Mouse (Mus musculus) ES-Bruce4 (cell line): Measurements from ENCODE around the gene Timm23. TPM values are rescaled to one million over a fixed set of nuclear protein-coding genes. Genes with fewer than 3 reads are reported as not detected.
"Not testable (repeated sequence)": the region's sequence is repeated elsewhere in the genome, so short reads cannot be mapped to it uniquely, and the experiment has no call there.

Source experiments
- H3K27ac ChIP-seq: 2 replicates; pipeline ENCODE4 v1.5.1; 2012; ENCODE audit warnings: low read length, inconsistent platforms; ENCODE audit not compliant: insufficient read depth
- H3K27me3 ChIP-seq: 2 replicates; pipeline ENCODE4 v1.6.1; 2012; ENCODE audit warnings: mild to moderate bottlenecking, low read length, inconsistent platforms; ENCODE audit not compliant: control insufficient read depth, poor library complexity, insufficient read depth, severe bottlenecking
- H3K36me3 ChIP-seq: 2 replicates; pipeline ENCODE4 v1.6.1; 2012; ENCODE audit warnings: inconsistent platforms, mild to moderate bottlenecking, low read length, moderate library complexity; ENCODE audit not compliant: control insufficient read depth, poor library complexity, insufficient read depth, severe bottlenecking
- H3K4me1 ChIP-seq: one replicate; pipeline ENCODE4 v1.8.1; 2011; ENCODE audit warnings: low read length; ENCODE audit not compliant: control insufficient read depth, insufficient read depth
- H3K4me3 ChIP-seq: 2 replicates; pipeline ENCODE4 v1.5.1; 2011; ENCODE audit warnings: low read depth, mild to moderate bottlenecking, low read length
- H3K9ac ChIP-seq: 2 replicates; pipeline ENCODE4 v1.6.1; 2012; ENCODE audit warnings: low read depth, mild to moderate bottlenecking, inconsistent platforms; ENCODE audit not compliant: poor library complexity, severe bottlenecking
- H3K9me3 ChIP-seq: replicated peaks from 2 replicates; pipeline ENCODE4 v1.6.1; 2012; ENCODE audit warnings: mild to moderate bottlenecking, low read length, inconsistent platforms; ENCODE audit not compliant: control insufficient read depth, poor library complexity, insufficient read depth, severe bottlenecking
- CTCF ChIP-seq: IDR thresholded peaks from one replicate; pipeline ENCODE4 v1.8.1; 2011; ENCODE audit warnings: low read depth, low read length
- EP300 ChIP-seq: IDR thresholded peaks from 2 replicates; pipeline ENCODE4 v1.6.1; 2011; ENCODE audit warnings: low read depth, low read length; ENCODE audit not compliant: insufficient read depth
- POLR2A ChIP-seq: IDR thresholded peaks from one replicate; pipeline ENCODE4 v1.8.1; 2011; ENCODE audit warnings: low read length; ENCODE audit not compliant: insufficient read depth
- polyA plus RNA-seq: library from polyadenylated mRNA; stranded (reverse); fragments of >200 nt; gene quantifications from 2 replicates; pipeline ENCODE4 v1.2.4, GENCODE M21; 2011; ENCODE audit warnings: low read depth; ENCODE audit not compliant: missing spikeins, insufficient read depth, insufficient read length

Gene Timm23
- polyA plus RNA-seq, 1 experiment: 170 TPM

DNA sequence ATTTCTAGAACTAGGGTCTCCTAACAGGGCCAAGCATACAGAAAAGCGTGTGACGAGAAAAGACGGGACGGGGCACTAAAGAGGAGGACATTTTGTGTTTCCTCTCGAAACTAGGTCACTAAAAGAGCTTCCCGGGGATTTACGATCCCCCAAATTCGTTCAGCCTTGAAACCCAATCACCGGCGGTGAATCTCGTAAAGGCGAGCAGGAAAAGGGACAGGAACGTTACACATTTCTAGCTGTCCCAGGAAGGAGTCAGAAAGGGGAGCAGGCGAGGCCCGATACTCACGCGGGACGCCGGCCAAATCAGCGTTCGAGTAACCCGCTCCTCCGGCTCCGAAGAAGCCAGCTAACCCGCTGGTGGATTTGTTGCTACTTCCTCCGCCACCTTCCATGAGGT, 344 bp downstream of the Timm23 start:
- TF ChIP-seq CTCF (no peak), POLR2A (no peak), EP300 (no peak)

DNA sequence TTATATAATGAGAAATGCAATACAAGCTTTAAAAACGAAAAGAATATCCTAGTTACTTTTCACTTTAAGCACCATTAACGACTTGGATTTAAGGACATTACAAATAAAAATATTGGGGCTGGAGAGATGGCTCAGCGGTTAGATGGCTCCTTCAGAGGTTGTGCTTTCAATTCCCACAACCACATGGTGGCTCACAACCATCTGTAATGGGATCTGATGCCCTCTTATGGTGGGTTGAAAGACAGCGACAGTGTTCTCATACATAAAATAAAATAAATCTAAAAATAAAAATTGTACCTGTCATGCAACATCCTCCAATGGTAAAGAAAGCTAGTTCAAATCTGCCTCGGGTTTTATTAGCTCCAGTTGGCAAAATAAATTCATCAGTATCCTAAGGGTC, 8.1 kb downstream of the Timm23 start:
- not testable (repeated sequence) for H3K9ac ChIP-seq, H3K4me3 ChIP-seq, H3K4me1 ChIP-seq, H3K9me3 ChIP-seq, H3K27me3 ChIP-seq, H3K27ac ChIP-seq
- H3K36me3 ChIP-seq: peaks cover 65% of the 10 kb centered on the region

More for the DNA sequence above, 344 bp downstream of the Timm23 start:
- Histone ChIP-seq H3K9ac (peak overlapping the region; percentile 97), H3K27me3 (no peaks in the 10 kb centered on the region), H3K9me3 (no peaks in the 10 kb centered on the region; the same call in 1 of the 2 replicates), H3K36me3 (peaks cover 24% of the 10 kb centered on the region), H3K27ac (no peak overlapping the region), H3K4me1 (no peaks in the 10 kb centered on the region), H3K4me3 (peak overlapping the region; percentile 88)

DNA sequence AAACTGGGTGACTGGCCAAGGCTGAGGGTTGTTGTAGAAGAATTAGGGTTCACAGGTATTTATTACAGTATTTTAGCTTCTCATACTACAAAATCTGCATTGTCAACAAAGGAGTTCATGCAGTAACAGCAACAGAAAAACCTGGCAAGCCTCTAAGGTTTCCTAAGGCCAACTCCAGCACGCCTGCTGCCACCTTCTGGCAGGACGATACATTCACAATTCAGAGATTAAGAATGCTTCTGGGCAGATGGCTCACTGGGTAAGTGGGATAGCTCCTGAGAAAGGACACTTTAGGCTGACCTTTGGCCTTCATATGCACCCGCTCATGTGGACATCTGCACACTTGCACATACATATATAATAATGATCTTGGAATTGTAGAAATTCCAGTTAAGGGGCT, 9.3 kb downstream of the Timm23 start:
- H3K27me3 ChIP-seq: no peaks in the 10 kb centered on the region
- no peaks in the 10 kb centered on the region for H3K9me3 ChIP-seq
- no peak overlapping the region for H3K4me3 ChIP-seq
- TF ChIP-seq POLR2A: no peak
- peak; percentile 76 for TF ChIP-seq CTCF
- no peak overlapping the region for H3K9ac ChIP-seq
- no peak overlapping the region for H3K27ac ChIP-seq
- H3K36me3 ChIP-seq: peaks cover 65% of the 10 kb centered on the region
- H3K4me1 ChIP-seq: no peaks in the 10 kb centered on the region

DNA sequence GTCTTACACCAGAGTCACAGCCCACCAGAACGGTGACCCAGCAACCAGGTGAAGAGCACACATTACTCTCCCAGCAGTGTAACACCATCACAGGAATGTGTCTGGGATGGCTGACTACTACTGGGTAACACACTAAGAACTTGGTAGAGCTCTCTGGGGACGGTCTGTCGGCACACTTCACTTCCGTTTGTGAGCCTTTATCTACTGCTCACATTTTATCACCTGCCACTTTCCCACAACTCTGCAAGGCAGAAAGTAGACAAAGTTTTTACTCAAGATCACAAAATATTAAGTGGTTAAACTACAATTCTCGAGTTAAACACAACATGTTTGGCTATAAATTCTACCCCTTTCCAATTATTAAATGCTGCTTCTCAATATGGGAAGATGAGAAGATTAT, 9.8 kb downstream of the Timm23 start:
- H3K4me3 ChIP-seq: no peak overlapping the region
- H3K36me3 ChIP-seq: peaks cover 68% of the 10 kb centered on the region
- no peak overlapping the region for H3K9ac ChIP-seq
- no peak overlapping the region for H3K27ac ChIP-seq
- H3K4me1 ChIP-seq: no peaks in the 10 kb centered on the region
- H3K9me3 ChIP-seq: no peaks in the 10 kb centered on the region
- TF ChIP-seq POLR2A: no peak
- no peak for TF ChIP-seq CTCF
- no peak for TF ChIP-seq EP300
- H3K27me3 ChIP-seq: no peaks in the 10 kb centered on the region

DNA sequence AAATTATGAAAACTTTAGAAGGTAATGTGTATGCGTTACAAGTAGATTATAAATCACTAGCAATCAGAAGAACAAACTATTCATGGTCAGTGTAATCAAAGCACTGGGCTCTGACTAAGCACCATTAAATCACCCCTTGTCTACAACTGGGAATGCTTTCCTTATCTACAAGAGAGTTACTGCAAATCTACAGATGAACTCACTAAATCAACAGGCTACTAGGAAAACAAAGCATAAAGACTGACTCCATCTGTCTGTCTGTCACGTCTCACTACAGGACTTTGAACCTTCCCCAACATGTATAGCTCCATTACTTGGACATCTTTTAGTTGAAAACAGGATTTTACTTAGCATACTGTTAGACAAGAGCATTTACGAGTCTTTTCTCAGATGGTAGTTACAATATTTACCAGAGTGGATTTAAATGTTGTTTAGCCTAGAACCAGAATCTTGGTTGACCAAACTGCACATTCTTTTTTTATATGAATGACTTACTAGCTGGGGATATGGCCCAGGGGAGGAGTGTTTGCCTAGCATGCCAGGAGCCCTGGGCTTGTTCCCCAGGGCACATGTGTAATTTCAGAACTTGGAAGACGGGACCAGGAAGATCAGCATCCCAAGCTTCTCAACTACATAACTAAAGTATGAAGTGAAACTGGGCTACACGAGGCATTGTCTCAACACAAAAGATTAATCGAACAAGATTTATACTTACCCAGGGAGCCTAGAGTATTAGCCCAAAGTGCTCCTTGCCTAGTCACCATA, 10.9 kb downstream of the Timm23 start:
- Histone ChIP-seq H3K4me3 (no peak overlapping the region), H3K36me3 (peaks cover 72% of the 10 kb centered on the region), H3K4me1 (no peaks in the 10 kb centered on the region), H3K27ac (no peak overlapping the region), H3K9ac (no peak overlapping the region), H3K27me3 (no peaks in the 10 kb centered on the region), H3K9me3 (no peaks in the 10 kb centered on the region)
- no peak for TF ChIP-seq EP300
- TF ChIP-seq CTCF: no peak
- no peak for TF ChIP-seq POLR2A

DNA sequence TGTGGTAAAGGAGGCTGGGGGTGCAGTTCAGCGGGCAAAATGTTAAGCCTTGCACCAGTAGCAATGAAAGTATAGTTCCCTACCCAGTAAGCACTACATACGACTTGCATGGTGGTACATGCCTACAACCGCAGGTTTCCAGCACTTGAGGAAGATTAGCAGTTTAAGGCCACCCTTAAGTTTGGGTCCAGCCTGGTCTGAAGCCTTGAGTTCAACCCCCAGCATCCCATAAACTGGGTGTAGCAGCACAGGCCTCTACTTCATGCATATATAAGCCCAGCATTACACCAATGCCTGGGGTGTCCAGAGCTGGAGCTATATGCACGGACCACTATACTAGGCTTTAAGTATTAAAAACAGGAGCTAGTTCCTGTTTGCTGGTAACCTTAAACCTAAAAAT, 17.9 kb downstream of the Timm23 start:
- Histone ChIP-seq H3K4me3 (no peak overlapping the region), H3K27ac (no peak overlapping the region), H3K9ac (no peak overlapping the region), H3K9me3 (no peaks in the 10 kb centered on the region), H3K36me3 (peaks cover 78% of the 10 kb centered on the region), H3K4me1 (no peaks in the 10 kb centered on the region), H3K27me3 (no peaks in the 10 kb centered on the region)
- no peak for TF ChIP-seq POLR2A
- TF ChIP-seq EP300: no peak
- TF ChIP-seq CTCF: no peak
